Mouse (Mus musculus) midbrain, embryonic 11.5 days (tissue): ENCODE measurements around the gene Hdhd3. TPM values are rescaled to one million over a fixed set of nuclear protein-coding genes. Genes with fewer than 3 reads are reported as not detected.
A peak's percentile ranks its signal among the peaks of the same experiment; 100 is the strongest.

ENCODE experiments used
- ATAC-seq: fragments of 200-750 bp; cut with Nextera tagmentation; 2 replicates; pipeline ENCODE4 v1.8.0; 2017; ENCODE audit warnings: moderate TSS enrichment, moderate library complexity; ENCODE audit not compliant: low FRiP score
- DNase-seq: peaks from one replicate; pipeline ENCODE4 v3.0.0; 2015; ENCODE audit warnings: low spot score; ENCODE audit errors: missing footprints
- H3K27ac ChIP-seq: fragments of 300-500 bp; sonication (generic); 2 replicates; pipeline ENCODE4 v1.5.1; 2014; ENCODE audit warnings: low read depth, low read length
- H3K27me3 ChIP-seq: fragments of 300-500 bp; sonication (generic); 2 replicates; pipeline ENCODE4 v1.6.1; 2014; ENCODE audit warnings: mild to moderate bottlenecking, low read length, moderate library complexity, mixed read lengths; ENCODE audit not compliant: control insufficient read depth, insufficient read depth
- H3K36me3 ChIP-seq: fragments of 300-500 bp; sonication (generic); 2 replicates; pipeline ENCODE4 v1.6.1; 2014; ENCODE audit warnings: mild to moderate bottlenecking, low read length, moderate library complexity, mixed read lengths; ENCODE audit not compliant: control insufficient read depth, insufficient read depth
- H3K4me1 ChIP-seq: fragments of 300-500 bp; sonication (generic); 2 replicates; pipeline ENCODE4 v1.6.1; 2014; ENCODE audit warnings: low read length; ENCODE audit not compliant: control insufficient read depth, insufficient read depth
- H3K4me2 ChIP-seq: fragments of 300-500 bp; sonication (generic); 2 replicates; pipeline ENCODE4 v1.6.1; 2014; ENCODE audit warnings: mild to moderate bottlenecking, moderate library complexity
- H3K4me3 ChIP-seq: fragments of 300-500 bp; sonication (generic); 2 replicates; pipeline ENCODE4 v1.5.1; 2014; ENCODE audit warnings: low read depth, low read length
- H3K9ac ChIP-seq: fragments of 300-500 bp; sonication (generic); 2 replicates; pipeline ENCODE4 v1.6.1; 2014; ENCODE audit warnings: low read length
- H3K9me3 ChIP-seq: fragments of 300-500 bp; sonication (generic); 2 replicates; pipeline ENCODE4 v1.6.1; 2016; ENCODE audit warnings: low read length; ENCODE audit not compliant: control insufficient read depth
- WGBS: fragments of 180-500 bp; shearing (Covaris S2); extraction: QIAGEN DNeasy Blood & Tissue Kit; methylation state at CpG from one replicate; pipeline ENCODE4 v1.1.7; 2014; 5-methylcytosine and 5-hydroxymethylcytosine counted together
- polyA plus RNA-seq: library from polyadenylated mRNA; unstranded; fragments of >200 nt; fragmentation: Nextera tagmentation; extraction: Ambion mirVana; gene quantifications from 2 replicates; pipeline ENCODE4 v1.2.1, GENCODE M21; 2014

Gene Hdhd3
- polyA plus RNA-seq, 1 experiment from 2014 or later, result 12.1 TPM

DNA sequence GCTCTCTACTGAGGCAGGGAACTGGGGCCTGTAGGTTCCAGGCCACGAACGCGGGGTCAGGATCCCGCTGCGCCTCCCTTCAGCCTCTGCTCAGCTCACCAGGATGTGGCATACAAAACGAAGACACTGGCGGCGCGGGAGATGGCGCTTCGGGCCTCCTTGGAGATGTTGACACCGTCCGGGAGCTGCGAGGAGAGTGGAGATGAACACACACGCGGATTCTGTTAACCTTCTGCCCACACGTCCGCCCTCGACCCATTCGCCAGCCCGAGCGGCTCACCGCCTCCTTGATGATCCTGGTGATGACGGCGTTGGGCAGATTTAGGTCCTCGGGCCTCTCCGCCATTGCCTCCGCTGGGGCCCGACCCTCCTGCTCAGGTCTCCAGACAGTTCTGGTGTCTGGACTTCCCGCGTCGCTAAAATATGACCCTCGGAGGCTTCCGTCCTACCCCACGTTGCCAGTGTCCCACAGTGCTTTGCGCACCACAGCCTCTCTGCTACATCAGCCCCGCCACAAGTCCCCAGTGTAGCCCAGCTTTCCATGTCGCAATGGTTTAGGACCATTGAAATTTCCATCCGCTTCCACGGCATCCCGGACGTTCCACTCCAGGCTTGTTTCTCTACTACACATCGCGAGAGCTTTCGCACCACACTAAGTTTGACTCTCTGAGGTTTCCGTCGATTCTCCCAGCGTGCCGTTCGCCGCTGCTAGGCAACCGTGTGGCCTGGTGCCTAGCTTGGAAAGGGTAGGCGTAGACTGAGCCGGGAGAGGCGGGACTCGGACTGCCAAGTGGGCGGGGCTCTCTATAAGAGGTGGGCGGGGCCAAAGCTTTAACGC is 21.6 kb upstream of the Hdhd3 start, which contains the start of the genes Pole3 and 4933430I17Rik:
Gene Pole3, minus strand, starts transcription at position 418 of the 838 bp plus-strand sequence.
Gene 4933430I17Rik, plus strand, starts transcription at position 719 of the 838 bp plus-strand sequence.
- peak; percentile 99 for DNase-seq
- Histone ChIP-seq H3K4me2 (peak within 1 kb of the TSS; percentile 74), H3K4me1 (peaks cover 12% of the 10 kb centered on the region), H3K9ac (peak within 1 kb of the TSS; percentile 84), H3K4me3 (peak within 1 kb of the TSS; percentile 70), H3K27me3 (no peaks in the 10 kb centered on the region), H3K36me3 (no peaks in the 10 kb centered on the region), H3K9me3 (no peaks in the 10 kb centered on the region), H3K27ac (peak within 1 kb of the TSS; percentile 89)
- under 1% methylated on average over 59 of the region's 59 CpGs for WGBS
- ATAC-seq, result peak; percentile 98

GRCm38 (mm10) chr4:62520892-62521400 is 17.7 kb upstream of the Hdhd3 start:
- 87% methylated on average over 2 of the region's 2 CpGs for WGBS
- Histone ChIP-seq H3K27me3 (no peaks in the 10 kb centered on the region), H3K27ac (no peak overlapping the region), H3K4me1 (peaks cover 23% of the 10 kb centered on the region), H3K36me3 (no peaks in the 10 kb centered on the region), H3K4me3 (no peak overlapping the region), H3K4me2 (no peak overlapping the region), H3K9ac (no peak overlapping the region), H3K9me3 (no peaks in the 10 kb centered on the region)
- no peak for ATAC-seq
- no peak for DNase-seq

DNA sequence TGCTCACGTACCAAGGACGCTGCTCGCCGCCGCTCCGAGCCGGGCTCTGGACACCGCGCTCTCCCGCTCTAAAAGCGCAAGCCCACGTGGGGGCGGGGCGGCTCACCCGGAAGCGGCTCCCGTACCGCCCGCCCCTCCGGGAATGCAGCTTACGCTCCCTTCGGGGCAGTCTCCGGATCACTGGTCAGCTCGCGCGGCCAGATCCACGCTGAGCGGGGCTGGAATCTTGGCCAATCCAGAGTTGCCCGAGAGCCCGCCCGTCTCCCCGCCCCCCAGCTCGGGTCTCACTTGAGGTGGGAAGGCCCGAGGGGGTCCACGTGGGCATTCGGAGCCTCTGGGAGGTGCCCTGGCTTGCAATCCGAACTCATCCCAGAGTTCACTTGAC is 16.6 kb upstream of the Hdhd3 start, which contains the start of gene Alad:
Gene Alad, minus strand, starts transcription at position 70 of the 385 bp plus-strand sequence.
- Histone ChIP-seq H3K9me3 (no peaks in the 10 kb centered on the region), H3K36me3 (no peaks in the 10 kb centered on the region), H3K27me3 (no peaks in the 10 kb centered on the region), H3K4me1 (peaks cover 23% of the 10 kb centered on the region), H3K27ac (peak within 1 kb of the TSS; percentile 67), H3K4me3 (peak within 1 kb of the TSS; percentile 65), H3K9ac (peak within 1 kb of the TSS; percentile 79), H3K4me2 (peak within 1 kb of the TSS; percentile 70)
- DNase-seq, result no peak
- ATAC-seq, result peak; percentile 90
- WGBS, result under 1% methylated on average over 37 of the region's 37 CpGs

DNA sequence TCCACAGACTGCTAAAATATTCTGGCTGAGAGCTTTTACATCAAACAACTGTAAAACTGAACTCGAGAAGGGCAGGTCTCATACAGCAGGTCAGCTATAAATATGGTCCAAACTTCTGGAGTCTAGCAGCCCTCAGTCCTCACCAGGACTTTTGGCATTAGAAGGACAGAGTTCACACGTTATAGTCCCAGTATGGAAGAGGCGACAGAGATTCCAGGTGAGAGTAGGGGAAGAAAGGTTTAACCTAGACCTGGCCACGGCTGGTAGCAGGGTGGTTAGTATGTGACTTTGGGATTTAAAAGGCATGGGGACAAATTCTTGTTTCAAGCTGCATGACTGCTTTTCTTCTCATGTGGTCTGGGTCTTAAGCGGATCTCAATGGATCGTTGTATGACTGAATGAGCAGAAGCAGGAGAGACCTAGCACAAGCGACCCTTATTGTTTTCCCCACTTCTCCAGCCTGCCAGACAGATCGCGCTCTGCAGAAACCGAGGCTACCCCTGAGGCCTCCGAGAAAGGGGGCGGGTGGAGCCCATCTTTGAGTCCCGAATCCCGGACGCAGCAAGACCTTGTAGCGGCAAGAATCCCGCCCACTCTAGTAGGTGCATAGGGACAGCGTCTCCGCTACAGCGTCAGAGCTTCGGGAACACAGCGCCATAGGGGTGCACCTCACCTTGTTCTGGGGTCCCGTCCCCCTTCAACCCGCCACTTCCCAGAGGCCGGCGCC is 16.0 kb upstream of the Hdhd3 start:
- DNase-seq, result peak; percentile 98
- Histone ChIP-seq H3K9ac (peak overlapping the region; percentile 79), H3K36me3 (no peaks in the 10 kb centered on the region), H3K4me3 (peak overlapping the region; percentile 65), H3K9me3 (no peaks in the 10 kb centered on the region), H3K4me1 (peaks cover 19% of the 10 kb centered on the region), H3K4me2 (peak overlapping the region; percentile 70), H3K27ac (peak overlapping the region; percentile 67; the same call in 1 of the 2 replicates), H3K27me3 (no peaks in the 10 kb centered on the region)
- ATAC-seq, result peak; percentile 82
- WGBS, result 2% methylated on average over 26 of the region's 26 CpGs

- Histone ChIP-seq H3K9ac (peak overlapping the region; percentile 79; the same call in 1 of the 2 replicates), H3K4me2 (peak overlapping the region; percentile 70), H3K27ac (no peak overlapping the region), H3K36me3 (no peaks in the 10 kb centered on the region), H3K27me3 (no peaks in the 10 kb centered on the region), H3K4me1 (peaks cover 14% of the 10 kb centered on the region), H3K9me3 (no peaks in the 10 kb centered on the region), H3K4me3 (peak overlapping the region; percentile 65)
- 56% methylated on average over 13 of the region's 13 CpGs for WGBS
- DNase-seq (peak; percentile 86), ATAC-seq (peak; percentile 8; the same call in 1 of the 2 replicates)
Observed at GRCm38 (mm10) chr4:62518416-62519121, 15.3 kb upstream of the Hdhd3 start.

DNA sequence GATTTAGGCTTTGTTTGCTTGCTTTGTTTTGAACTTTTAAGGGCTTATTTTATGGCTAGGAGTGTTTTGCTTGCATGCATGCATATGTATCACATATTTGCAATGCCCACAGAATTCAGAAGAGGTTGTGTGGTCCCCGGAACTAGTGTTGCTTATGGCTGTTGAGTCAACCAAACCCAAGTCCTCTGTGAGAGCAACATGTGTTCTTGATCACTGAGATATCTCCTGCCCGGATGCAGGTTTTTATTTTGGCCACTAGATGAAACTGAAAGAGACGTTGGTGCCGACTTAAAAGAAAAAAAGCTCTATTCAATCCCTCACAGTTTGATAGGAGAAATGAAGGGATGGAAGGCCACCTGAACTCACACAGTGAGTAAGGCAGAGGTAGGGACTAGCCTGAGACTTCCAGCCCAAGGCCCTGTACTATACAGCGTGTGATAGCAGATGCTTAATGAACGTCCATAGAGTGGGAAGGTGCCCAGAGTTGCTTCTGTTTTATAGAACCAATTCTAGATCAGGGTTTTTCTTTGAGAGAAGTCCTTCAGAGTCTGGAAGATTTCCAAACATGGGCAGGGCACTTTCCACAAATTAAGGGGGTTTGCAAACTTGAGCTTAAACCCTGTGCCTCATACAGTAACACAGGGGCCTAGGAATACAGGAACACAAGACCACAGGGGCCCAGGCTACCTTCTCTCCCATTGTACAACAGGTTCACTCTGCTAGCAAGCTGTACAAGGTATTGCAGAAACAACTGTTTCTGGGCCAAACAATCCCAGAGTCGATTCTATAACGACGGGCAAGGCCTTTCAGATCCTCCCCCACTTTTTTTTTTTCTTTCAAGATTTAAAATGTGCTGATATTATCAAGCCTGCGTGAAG is 14.5 kb upstream of the Hdhd3 start:
- DNase-seq (no peak), ATAC-seq (no peak)
- Histone ChIP-seq H3K36me3 (peaks cover 5% of the 10 kb centered on the region; the same call in 1 of the 2 replicates), H3K9me3 (no peaks in the 10 kb centered on the region), H3K4me3 (no peak overlapping the region), H3K27ac (no peak overlapping the region), H3K4me2 (peak overlapping the region; percentile 9; the same call in 1 of the 2 replicates), H3K4me1 (peaks cover 14% of the 10 kb centered on the region), H3K9ac (no peak overlapping the region), H3K27me3 (no peaks in the 10 kb centered on the region)
- 86% methylated on average over 10 of the region's 10 CpGs for WGBS

GRCm38 (mm10) chr4:62517046-62517445 is 13.8 kb upstream of the Hdhd3 start:
- Histone ChIP-seq H3K9me3 (no peaks in the 10 kb centered on the region), H3K9ac (no peak overlapping the region), H3K27ac (no peak overlapping the region), H3K4me3 (no peak overlapping the region), H3K4me1 (peaks cover 14% of the 10 kb centered on the region), H3K4me2 (peak overlapping the region; percentile 9; the same call in 1 of the 2 replicates), H3K36me3 (peaks cover 6% of the 10 kb centered on the region; the same call in 1 of the 2 replicates), H3K27me3 (no peaks in the 10 kb centered on the region)
- 92% methylated on average over 8 of the region's 8 CpGs for WGBS
- DNase-seq (no peak), ATAC-seq (no peak)

GRCm38 (mm10) chr4:62516579-62516978 is 13.3 kb upstream of the Hdhd3 start:
- Histone ChIP-seq H3K9ac (no peak overlapping the region), H3K4me3 (no peak overlapping the region), H3K27me3 (no peaks in the 10 kb centered on the region), H3K4me2 (no peak overlapping the region), H3K9me3 (no peaks in the 10 kb centered on the region), H3K27ac (no peak overlapping the region), H3K36me3 (peaks cover 8% of the 10 kb centered on the region; the same call in 1 of the 2 replicates), H3K4me1 (peaks cover 14% of the 10 kb centered on the region)
- no peak for DNase-seq
- ATAC-seq, result no peak
- WGBS, result 82% methylated on average over 1 of the region's 1 CpGs
